Mouse (Mus musculus) embryo, embryonic 10 days (tissue): ENCODE measurements around the gene F930015N05Rik.

Experiments
- DNase-seq: peaks from one replicate; pipeline ENCODE4 v3.0.0-alpha.2; 2015; ENCODE audit warnings: low spot score

F930015N05Rik gene

GRCm38 (mm10) chr11:64436412-64436727, at the start of gene F930015N05Rik:
F930015N05Rik (minus strand) TSS chr11:64436653.
- peak; percentile 54 for DNase-seq

GRCm38 (mm10) chr11:64481445-64481844, 45.0 kb upstream of the F930015N05Rik start:
- no peak for DNase-seq

- DNase-seq = no peak
Observed at GRCm38 (mm10) chr11:64473679-64474078, 37.2 kb upstream of the F930015N05Rik start.

- no peak for DNase-seq
Observed at GRCm38 (mm10) chr11:64470689-64471088, 34.2 kb upstream of the F930015N05Rik start.

GRCm38 (mm10) chr11:64468737-64469136, 32.3 kb upstream of the F930015N05Rik start:
- no peak for DNase-seq

- DNase-seq = no peak
Observed at GRCm38 (mm10) chr11:64461746-64462145, 25.3 kb upstream of the F930015N05Rik start.

GRCm38 (mm10) chr11:64448586-64449315, 12.3 kb upstream of the F930015N05Rik start:
- no peak for DNase-seq

GRCm38 (mm10) chr11:64445227-64445626, 8.8 kb upstream of the F930015N05Rik start:
- no peak for DNase-seq

- DNase-seq = no peak
Observed at GRCm38 (mm10) chr11:64442701-64443100, 6.2 kb upstream of the F930015N05Rik start.

GRCm38 (mm10) chr11:64442119-64442518, 5.7 kb upstream of the F930015N05Rik start:
- peak; percentile 88 for DNase-seq

- peak; percentile 57 for DNase-seq
Observed at GRCm38 (mm10) chr11:64438909-64439308, 2.5 kb upstream of the F930015N05Rik start.

GRCm38 (mm10) chr11:64437721-64438120, 1.3 kb upstream of the F930015N05Rik start:
- peak; percentile 38 for DNase-seq

GRCm38 (mm10) chr11:64436791-64437298, 392 bp upstream of the F930015N05Rik start:
- no peak for DNase-seq

- DNase-seq = peak; percentile 66
Observed at GRCm38 (mm10) chr11:64435546-64436411, 674 bp downstream of the F930015N05Rik start.

- peak; percentile 90 for DNase-seq
Observed at GRCm38 (mm10) chr11:64434611-64435545, 1.6 kb downstream of the F930015N05Rik start, which contains the start of gene Hs3st3a1. Hs3st3a1 (plus strand) TSS chr11:64435332.

- DNase-seq = no peak
Observed at GRCm38 (mm10) chr11:64418969-64419368, 17.5 kb downstream of the F930015N05Rik start.

GRCm38 (mm10) chr11:64400534-64401093, 35.8 kb downstream of the F930015N05Rik start:
- peak; percentile 67 for DNase-seq

GRCm38 (mm10) chr11:64397612-64398011, 38.8 kb downstream of the F930015N05Rik start:
- DNase-seq = no peak

- DNase-seq = no peak
Observed at GRCm38 (mm10) chr11:64396949-64397348, 39.5 kb downstream of the F930015N05Rik start.

GRCm38 (mm10) chr11:64396331-64396881, 40.0 kb downstream of the F930015N05Rik start:
- peak; percentile 65 for DNase-seq

- DNase-seq = no peak
Observed at GRCm38 (mm10) chr11:64386333-64386732, 50.1 kb downstream of the F930015N05Rik start.
